Mouse (Mus musculus): ENCODE data around the gene Adk.
A peak's percentile ranks its signal among the peaks of the same experiment; 100 is the strongest.

Gene Adk

DNA sequence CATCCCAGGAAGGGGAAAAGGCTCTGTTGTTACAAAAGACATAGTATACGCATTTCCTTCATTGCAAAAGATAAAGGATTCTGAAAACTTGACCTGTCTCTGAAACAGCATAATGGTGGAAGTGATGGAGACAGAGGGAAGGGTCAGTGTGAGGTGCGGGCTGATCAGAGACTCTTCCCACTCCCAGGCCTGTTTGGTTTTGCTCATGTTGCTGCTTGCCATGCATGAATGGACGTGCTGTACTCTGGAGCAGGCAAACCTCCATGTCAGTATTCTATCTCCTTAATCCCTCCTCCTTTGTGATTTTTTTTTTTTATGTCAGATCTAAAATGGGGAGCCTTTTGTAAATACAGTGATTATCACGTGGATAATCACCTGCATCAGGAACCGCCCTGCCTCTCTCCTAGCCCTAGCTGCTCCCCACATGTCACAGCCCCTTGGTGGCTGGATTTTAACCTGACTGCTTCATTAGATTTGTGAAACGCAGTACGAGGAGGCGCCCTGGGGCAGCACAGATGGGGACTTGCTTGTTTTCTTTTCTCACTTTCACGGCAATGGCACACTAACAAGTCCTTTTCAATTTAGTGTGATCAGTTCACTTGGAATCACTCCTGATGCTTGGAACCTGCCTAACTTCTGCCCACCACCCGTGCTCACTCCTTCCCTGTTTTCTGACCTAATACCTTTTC is 307.0 kb downstream of the Adk start:
- DNase-seq: peak in 1 of 2 experiments; percentile 2

DNA sequence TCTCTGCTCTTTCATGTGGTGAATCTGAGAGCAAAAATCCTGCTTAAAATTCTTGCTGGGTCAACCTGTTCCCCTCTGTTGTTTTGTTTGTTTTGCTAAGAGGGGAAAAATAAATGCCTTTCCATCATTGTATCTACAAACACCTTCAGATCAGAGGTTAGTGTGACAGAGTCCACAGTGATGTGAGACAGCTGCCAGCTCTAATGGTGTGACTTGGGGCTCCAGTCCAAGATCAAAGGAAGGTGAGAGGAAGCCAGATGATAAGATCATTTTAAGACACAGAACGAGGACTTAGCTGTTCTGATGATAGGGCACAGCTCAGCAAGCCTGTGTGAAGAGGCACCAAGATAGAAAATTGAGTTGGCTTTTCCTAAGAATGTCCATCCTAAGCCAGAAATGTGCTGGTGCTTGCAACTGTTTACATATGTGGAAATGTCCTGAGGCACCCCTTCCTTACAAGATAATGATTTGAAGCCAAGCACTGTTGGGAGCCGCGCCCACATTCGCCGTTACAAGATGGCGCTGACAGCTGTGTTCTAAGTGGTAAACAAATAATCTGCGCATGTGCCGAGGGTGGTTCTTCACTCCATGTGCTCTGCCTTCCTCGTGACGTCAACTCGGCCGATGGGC is 307.6 kb downstream of the Adk start:
- DNase-seq: no peak

DNA sequence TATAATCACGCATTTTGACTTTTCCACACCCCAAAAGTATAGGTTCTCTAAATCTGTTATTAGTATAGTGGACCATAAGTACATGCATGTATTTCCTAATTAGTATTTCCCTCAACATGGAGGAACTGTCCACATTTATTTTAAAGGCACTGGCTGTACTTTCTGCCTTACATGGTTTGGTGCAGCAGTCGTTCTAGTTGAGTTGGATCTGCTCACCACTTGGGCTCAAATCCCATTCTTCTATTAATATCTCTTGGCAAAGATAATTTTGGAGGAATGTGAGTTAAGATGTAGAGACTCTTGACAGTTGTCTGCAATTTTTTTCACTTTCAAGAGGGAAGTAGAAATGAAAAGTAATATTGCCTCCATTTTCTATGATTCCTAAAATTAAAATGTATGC is 314.7 kb downstream of the Adk start:
- no peak for DNase-seq

DNA sequence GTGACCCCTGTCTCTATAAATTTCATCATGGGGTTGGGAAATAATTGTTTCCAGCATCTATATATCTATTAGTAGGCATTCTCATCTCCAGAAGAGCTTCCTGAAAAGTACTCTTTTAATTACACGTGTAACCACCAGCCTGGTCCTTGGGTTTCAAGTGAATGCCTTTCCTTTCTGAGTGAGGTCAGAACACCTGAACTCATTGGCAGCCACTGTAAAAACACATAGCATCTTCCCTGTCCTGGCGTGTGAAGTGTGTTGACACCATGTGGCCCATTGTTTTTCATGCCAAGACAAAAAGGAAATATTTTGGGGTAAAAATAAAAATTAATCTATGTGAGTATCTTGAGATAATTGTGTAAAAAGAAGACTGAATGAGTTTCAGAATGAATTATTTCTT is 316.2 kb downstream of the Adk start:
- DNase-seq: no peak

GRCm38 (mm10) chr14:21369127-21369526 is 316.8 kb downstream of the Adk start:
- DNase-seq: peak; percentile 3 to 11

DNA sequence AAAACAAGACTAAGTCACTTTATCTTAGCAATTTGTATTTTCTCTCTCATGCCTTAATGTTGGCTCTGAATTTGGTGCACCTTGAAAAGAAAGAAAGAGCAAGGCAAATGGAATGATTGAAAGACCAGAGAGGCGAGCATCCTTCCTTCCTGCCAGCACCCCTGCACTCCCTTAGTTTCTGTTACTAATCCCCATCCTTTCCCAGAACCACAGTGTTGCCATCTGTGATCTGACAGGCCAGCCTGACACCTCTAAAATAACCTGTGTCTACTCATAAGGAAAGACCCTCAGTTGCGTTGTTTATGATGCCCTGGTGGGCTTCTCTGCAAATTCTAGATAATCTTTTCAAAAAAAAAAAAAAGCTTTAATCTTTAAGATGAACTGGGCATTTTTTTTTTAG is 319.6 kb downstream of the Adk start:
- DNase-seq: no peak

DNA sequence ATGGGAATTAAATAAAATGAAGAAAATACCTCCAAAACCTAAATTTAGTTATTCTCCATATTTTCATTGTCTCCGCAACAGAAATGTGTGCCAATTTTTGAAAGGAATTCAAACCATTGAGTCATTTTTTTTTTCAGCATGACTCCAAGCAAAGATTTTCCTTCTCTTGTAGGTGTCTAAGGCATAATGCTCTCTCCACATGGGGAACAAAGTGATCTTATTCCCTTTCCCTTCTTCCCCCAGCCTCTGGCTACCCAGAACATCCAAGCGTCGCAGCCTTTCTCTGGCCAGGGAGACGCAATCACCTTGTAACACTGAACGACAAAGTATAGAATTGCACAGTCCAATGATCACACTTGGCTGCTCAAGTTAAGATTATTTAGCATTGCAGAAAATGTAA is 320.3 kb downstream of the Adk start:
- DNase-seq: no peak

DNA sequence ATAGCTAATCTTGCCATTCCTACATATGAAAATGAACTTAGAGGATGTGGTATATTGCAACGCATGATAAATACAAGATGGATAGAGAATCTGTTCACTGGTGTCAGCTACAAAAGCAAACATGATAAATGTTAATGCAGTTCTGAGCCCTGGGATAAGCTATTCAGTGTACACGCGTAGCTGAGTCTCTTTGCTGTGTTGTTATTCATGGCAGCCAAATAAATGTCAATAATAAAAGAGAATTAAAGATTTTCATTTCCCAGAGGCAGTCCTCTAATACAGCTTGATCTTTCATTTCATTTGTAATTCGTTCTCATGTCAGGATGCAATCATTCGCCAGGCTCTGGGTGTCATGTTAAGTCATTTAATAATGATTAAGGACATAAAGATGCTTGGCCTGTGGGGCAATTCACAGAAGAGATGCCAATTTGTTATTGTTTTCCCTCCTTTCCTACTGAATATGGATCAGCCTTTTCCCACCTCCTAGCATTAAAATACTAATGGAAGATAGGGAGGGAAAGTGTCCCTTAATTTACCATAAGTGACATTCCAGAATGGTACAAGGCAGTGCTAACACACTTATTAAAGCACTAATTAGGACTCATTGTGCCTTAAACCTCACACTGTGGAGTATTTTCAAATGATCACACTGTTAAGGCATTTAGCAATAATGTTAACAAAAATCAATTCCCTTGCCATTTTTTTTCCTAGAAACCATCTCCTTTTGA is 331.5 kb downstream of the Adk start:
- DNase-seq: no peak

GRCm38 (mm10) chr14:21399506-21399905 is 347.1 kb downstream of the Adk start:
- DNase-seq: no peak

- peak; percentile 4 to 5 for DNase-seq
Measured at GRCm38 (mm10) chr14:21402157-21402601, 349.8 kb downstream of the Adk start.

DNA sequence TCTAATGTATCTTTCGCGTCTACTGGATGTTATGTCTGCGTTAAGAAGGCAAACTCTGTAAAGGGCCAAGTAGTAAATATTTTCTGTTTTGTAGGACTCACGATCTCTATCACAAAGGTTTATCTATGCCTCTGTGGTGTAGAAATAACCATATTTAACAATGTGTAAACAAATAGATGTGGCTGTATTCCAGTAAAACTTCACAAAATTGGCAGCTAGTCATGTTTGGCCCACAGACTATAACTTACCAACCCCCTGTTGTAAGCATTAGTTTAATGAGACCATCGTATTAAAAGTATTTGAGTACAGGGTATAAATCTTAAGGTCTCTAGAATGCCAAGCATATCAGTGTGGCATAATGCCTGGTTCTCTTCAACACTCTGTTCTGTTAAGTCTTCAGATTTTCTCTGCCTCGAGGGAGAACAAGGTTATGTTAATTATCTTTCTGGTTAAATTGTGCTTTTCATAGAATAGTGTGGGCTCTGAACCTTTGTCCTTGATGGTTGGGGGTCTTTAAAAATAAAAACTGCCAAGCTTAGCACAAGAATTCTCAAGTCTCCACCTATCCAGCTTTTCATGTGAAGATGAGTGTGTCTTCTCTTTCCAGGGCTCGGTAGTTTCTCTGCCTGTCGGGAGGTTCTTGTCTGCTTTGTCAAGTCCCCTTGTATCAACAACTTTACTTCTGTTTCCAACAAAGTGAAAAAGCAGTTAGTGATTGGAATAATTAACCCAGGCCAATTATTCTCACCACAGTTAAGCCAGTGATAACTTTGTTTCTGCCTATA is 350.4 kb downstream of the Adk start:
- DNase-seq: no peak

GRCm38 (mm10) chr14:21406946-21407345 is 354.6 kb downstream of the Adk start:
- no peak for DNase-seq

GRCm38 (mm10) chr14:21408846-21409245 is 356.5 kb downstream of the Adk start:
- no peak for DNase-seq

DNA sequence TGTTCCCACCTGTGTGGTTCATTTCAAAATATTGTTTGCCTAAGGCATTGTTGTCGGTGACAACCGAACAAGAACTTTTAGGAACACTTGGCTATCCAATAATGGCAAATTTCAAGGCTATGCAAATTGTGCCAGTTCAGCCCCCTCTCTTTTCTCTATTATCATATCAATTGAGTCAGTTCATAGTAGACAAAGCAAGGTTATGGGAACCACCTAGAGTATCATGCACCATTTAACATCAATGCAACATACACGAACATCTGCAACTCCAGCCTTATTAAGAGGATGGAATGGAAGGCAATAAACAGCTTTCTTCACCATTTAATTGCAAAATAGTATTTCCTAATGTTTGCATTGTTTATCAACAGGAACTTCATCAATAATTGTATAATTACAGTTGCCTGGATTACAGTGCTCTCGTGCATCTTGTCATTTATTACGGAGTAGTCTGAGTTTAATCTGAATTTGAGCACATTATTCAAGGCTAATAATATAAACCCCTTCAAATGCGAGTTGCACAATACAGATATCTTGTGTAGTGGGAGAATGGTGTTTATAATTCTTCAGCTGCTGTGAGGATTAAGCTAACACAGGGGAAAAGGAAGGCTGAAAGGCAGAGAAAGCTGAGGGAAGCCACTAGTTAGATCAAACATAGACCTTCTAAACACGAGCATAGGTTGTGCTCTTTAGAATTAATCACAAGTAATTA is 358.5 kb downstream of the Adk start:
- DNase-seq: no peak

DNA sequence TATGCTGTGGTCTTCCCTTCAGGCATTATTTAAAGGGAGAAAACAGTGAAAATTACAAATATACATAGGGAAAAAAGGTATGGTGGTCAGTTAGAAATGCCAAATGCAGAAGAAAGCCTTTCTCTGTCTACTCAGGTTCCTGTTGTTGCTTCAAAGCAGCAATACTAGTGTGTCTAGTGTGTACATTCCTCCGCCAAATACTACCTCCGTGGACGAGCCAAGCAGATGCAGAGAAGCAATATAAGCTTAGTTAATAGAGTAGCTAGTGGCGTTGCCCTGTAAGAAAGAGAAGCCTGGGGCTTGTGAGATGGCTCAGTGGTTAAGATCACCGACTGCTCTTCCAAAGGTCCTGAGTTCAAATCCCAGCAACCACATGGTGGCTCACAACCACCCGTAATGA is 359.1 kb downstream of the Adk start:
- DNase-seq: no peak

DNA sequence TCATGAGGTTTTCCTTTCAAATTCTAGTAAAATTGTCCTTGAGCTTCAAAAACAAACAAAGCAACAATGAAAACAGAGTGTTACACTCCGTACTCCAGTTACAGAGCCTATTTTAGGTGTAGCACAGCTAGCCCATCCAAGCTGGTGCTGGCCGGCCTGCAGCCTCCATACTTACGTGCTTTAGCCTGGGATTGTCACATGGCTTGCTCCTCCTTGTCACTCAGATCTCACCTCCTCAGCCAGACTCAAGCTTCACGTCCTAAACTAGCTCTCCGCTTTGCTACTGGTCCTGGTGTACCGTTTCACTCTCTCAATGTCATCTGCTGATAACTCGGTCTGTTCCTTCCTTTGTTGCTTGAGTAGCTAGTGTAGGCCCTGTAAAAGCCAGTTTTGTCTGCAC is 366.0 kb downstream of the Adk start:
- DNase-seq: no peak

DNA sequence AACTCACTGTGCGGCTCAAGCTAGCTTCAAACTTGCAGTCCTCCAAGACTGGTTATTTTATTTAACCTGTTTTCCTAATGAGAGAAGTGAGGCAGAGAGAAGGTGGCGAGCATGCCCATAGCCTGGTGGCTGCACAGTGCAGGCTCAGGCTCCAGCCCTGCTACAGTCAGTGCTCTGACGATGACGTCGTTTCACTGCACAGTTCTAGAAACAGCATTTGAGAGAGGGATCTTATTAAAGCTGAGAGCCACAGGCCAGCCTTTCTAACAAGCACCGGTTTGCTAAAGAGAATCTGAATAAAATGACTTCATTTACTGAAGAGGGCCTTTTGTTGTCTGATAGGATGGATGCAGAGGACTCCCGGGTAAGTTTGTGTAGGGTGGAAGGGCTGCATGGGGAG is 375.0 kb downstream of the Adk start:
- DNase-seq: no peak

DNA sequence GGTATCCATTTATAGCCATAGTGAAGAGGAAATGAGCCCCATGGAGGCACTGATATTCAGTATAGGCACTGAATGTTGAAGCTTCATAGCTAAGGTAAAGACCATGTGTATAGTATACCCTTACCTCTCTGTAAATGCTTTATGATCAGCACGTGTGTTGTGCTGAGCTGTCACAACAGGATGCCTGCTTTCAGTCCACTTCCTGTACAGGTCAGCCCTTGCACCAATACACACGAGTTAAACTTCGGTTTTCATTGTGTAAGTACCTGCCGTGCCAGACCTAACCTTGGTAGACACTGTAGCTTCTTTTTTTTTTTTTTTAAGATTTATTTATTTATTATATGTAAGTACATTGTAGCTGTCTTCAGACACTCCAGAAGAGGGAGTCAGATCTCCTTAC is 381.0 kb downstream of the Adk start:
- DNase-seq: no peak

- no peak for DNase-seq
Measured at GRCm38 (mm10) chr14:21433995-21434394, 381.6 kb downstream of the Adk start.

- DNase-seq: no peak
Measured at GRCm38 (mm10) chr14:21434686-21435085, 382.3 kb downstream of the Adk start.

- DNase-seq: no peak
Measured at GRCm38 (mm10) chr14:21439785-21440184, 387.4 kb downstream of the Adk start.

GRCm38 (mm10) chr14:21440526-21440925 is 388.2 kb downstream of the Adk start:
- DNase-seq: no peak
